Mouse (Mus musculus): ENCODE results near the gene Sumo2.
"Not testable (repeated sequence)": the region's sequence is repeated elsewhere in the genome, so short reads cannot be mapped to it uniquely, and the experiment has no call there.

Gene Sumo2

GRCm38 (mm10) chr11:115483726-115484125, 52.4 kb downstream of the Sumo2 start:
- DNase-seq (ENCODE audit: low spot score), result peak; percentile 73

DNA sequence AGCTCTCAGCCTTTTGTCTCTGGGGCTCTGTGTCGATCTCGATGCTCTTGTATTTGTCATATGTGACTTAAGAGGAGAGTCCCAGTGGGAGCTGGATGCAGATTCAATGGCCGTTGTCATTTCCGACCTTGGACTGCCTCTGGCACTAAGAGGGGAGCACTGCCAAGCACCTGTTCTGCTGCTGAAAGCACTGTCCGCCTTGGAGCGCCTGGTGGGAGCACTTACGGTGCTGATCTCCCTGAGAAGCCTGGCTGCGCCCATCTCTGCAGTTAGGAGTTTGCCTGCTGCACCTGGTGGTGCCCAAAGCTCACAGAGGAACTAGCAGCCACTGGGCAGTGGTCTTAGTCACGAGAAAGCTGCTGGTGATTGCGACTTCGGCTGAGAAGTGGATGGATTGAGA, 52.8 kb downstream of the Sumo2 start:
- DNase-seq (ENCODE audit: low spot score), result no peak

DNA sequence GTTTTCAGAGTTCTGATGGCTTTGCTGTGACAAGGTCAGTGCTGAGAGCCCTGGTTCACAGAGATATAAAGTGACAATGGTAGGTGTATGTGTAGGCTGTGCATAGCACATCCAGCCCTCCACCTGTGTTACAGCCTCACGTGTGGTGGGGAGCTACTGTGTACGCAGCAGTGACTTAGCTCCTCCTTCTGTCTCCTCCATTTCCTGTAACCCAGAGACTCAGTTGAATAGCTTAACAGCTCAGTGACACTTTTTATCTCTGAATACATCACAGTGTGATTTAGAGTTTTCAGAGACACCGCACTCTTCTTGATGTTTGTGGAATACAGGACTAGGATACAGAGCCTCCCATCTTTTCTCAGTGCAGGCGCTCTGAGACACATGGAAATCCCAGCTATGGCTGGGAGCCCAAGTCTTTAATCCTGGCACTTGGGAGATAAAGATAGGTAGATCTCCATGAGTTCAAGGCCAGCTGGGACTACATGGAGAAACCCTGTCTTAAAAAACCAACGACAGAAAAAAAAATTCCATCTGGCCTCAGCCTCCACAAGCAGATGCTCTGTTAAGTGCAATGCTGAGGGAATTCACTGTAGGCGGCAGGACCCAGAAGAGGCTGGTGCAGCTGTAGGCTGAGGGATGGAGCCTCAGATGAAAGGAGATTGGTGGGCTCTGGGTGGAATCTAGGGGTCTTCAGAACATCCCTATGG, 54.4 kb downstream of the Sumo2 start:
- no peak for DNase-seq (ENCODE audit: low spot score)

DNA sequence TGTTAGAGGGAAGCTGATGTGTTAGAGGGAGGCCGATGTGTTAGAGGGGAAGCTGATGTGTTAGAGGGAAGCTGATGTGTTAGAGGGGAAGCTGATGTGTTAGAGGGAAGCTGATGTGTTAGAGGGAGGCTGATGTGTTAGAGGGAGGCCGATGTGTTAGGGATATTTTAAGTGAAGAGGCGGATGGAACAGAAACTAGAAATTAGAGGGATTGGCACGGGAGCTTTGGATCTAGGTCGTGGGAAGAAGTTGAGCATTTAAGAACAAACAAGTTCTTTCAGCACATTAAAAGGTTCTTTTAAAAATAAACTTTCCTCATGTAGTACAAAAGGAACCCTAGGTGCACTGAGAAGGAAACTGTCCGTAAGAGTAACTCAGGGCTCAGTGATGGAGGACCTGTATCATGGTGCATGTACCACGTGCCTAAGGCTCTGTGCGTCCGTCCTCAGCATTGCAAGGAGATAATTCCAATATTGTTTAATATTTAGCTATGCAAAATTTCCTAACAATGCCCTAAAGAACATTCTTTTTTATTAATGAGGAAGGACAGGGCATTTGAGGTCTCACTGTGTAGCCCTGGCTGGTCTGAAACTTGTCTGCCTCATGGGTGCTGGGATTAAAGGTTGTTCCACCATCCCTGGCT, 57.7 kb downstream of the Sumo2 start:
- DNase-seq (ENCODE audit: low spot score), result no peak

- DNase-seq (ENCODE audit: low spot score), result not testable (repeated sequence)
Observed at GRCm38 (mm10) chr11:115477388-115477787, 58.7 kb downstream of the Sumo2 start.

DNA sequence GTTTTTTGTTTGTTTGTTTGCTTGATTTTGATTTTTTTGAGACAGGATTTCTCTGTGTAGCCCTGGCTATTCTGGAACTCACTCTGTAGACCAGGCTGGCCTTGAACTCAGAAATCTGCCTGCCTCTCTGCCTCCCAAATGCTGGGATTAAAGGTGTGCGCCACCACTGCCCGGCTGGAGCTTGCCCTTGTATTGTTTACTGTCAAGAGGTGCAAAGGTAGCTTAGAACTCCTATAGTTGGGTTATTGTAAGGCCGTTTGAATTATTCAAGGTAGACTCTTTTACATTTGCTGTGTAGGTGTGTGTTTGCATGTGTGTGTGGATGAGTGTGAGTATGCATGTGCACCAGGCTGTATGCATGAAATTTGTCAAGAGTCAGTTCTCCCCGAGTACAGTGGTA, 59.4 kb downstream of the Sumo2 start:
- DNase-seq (ENCODE audit: low spot score), result not testable (repeated sequence)

- DNase-seq (ENCODE audit: low spot score), result no peak
Observed at GRCm38 (mm10) chr11:115475758-115476237, 60.3 kb downstream of the Sumo2 start.

DNA sequence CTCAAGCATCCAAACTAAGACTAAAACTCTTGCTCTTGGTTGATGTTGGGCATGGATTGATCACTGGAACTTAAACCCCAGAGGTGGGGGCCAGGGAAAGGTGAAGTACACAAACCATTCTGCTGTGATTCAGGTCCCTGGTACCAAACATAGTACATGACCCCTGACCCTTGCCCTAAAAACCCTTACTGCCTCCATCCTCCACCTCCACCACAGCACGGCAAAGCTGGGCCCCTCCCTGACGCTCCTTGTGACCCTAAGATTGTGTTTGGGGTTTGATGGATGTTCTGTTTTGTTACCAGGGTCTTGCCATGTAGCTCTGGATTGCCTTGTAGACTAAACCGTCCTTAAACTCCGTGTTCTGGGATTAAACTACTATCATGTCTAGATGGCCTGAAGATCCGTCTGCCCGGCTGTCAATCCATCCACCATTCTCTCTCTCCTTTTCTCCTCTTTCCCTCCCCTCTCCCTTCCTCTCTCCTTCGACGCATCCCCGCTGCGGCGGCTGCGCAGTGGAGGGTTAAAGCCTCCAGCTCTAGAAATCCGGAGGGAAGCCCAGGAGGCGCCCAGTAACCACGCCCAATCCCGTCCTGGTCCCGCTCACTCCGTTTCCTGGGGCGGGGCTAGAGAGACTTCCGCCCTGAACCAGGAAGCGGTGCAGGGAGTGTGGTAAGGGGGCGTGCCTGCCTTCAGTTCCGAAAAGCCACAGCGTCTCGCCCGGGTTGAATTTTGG, 60.9 kb downstream of the Sumo2 start, which contains the start of gene Armc7:
Gene Armc7, plus strand, starts transcription at position 643 of the 733 bp plus-strand sequence.
- DNase-seq (ENCODE audit: low spot score), result peak; percentile 80

- peak; percentile 88 for DNase-seq (ENCODE audit: low spot score)
Observed at GRCm38 (mm10) chr11:115473626-115474275, 62.3 kb downstream of the Sumo2 start.
